Mouse (Mus musculus) megakaryocyte progenitor cell, adult 5-6 weeks (primary cell): ENCODE measurements around the gene Itgal. TPM values are rescaled to one million over a fixed set of nuclear protein-coding genes. Genes with fewer than 3 reads are reported as not detected.
"Not testable (repeated sequence)": the region's sequence is repeated elsewhere in the genome, so short reads cannot be mapped to it uniquely, and the experiment has no call there.

Source experiments
- ATAC-seq: replicated peaks from 2 replicates; pipeline ENCODE4 v1.8.0; 2016; ENCODE audit warnings: mild to moderate bottlenecking, moderate TSS enrichment, inconsistent platforms; ENCODE audit not compliant: poor library complexity
- total RNA-seq, 2 experiments: library from RNA; stranded (forward) in 1 of 2; stranded (reverse) in 1 of 2; fragments of 157-497, 149-512 nt in 1 of 2; fragments of 200-1000 nt in 1 of 2; gene quantifications; 2 replicates each; pipeline versions ENCODE4 v1.2.3 to v1.2.4; 2015 to 2017

Itgal gene
- total RNA-seq (2015) (50.3 and 53.6 TPM in 2 replicates), total RNA-seq (2017) (21.4 and 23.8 TPM in 2 replicates)

GRCm38 (mm10) chr7:127296098-127296497, at the start of gene Itgal:
Gene Itgal (plus strand): TSS chr7:127296260.
- ATAC-seq = peak; percentile 94

DNA sequence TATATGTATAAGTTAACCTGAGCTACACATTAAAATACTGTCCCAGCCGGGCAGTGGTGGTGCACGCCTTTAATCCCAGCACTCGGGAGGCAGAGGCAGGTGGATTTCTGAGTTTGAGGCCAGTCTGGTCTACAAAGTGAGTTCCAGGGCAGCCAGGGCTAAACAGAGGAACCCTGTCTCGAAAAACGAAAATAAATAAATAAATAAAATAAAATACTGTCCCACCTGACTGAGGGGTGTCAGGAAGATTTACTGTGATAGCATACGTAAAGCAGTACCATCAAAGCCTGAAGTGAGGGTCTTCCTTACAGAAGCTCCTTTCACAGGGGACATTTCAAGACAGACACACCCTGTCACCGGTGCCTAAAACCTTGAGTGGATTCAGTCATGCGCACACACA, 45.5 kb upstream of the Itgal start:
- not testable (repeated sequence) for ATAC-seq

DNA sequence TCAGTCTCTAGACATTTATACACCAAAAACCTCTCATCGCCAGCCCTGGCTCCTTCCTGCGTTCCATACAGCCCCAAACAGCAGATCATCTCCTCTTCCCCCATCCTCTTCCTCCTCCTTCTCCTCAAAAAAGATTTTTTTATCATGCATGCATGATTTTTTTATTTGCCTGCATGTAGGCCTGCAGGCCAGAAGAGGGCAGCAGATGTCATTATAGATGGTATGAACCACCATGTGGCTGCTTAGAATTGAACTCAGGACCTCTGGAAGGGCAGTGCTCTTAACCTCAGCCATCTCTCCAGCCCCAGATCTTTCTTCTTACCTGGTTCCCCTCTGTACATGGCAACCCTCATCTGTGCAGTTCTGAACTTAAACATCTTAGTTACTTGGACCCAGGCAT, 43.6 kb upstream of the Itgal start:
- peak; percentile 14; the same call in 1 of the 2 replicates for ATAC-seq

DNA sequence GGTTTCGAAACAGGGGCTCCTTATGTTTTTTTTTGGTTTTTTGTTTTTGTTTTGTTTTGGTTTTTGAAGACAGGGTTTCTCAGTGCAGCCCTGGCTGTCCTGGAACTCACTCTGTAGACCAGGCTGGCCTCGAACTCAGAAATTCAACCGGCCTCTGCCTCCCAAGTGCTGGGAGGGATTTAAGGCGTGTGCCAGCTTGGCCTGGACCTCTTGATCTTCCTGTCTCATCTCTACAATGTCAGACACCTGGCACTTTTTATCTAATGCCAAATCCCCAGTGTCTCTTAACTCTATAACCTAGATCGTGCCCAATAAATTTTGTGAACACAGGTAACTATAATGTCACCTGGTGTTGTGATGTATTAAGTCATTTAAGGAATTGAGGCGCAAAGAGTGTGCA, 42.7 kb upstream of the Itgal start:
- no peak for ATAC-seq

DNA sequence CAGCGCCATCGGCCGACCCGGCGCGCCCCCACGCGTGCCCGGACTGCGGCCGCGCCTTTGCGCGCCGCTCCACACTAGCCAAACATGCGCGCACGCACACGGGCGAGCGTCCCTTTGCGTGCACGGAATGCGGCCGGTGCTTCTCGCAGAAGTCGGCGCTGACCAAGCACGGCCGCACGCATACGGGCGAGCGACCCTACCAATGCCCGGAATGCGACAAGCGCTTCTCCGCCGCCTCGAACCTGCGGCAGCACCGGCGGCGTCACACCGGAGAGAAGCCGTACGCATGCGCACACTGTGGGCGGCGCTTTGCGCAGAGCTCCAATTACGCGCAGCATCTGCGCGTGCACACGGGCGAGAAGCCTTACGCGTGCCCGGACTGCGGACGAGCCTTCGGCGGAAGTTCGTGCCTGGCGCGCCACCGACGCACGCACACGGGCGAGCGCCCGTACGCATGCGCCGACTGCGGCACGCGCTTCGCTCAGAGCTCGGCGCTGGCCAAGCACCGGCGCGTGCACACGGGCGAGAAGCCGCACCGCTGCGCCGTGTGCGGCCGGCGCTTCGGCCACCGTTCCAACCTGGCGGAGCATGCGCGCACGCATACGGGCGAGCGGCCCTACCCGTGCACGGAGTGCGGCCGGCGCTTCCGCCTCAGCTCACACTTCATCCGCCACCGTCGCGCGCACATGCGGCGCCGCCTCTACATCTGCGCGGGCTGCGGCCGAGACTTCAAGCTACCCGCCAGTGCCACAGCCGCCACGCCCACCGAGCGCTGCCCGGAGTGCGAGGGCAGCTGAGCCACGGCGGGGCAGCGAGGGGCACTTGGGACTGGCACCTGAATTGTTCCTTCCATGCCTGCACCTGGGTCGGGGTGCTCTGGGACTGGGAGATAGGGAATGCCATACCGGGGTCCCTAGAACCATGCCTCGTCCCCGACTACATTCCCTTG, 42.0 kb upstream of the Itgal start:
- peak; percentile 77 for ATAC-seq

DNA sequence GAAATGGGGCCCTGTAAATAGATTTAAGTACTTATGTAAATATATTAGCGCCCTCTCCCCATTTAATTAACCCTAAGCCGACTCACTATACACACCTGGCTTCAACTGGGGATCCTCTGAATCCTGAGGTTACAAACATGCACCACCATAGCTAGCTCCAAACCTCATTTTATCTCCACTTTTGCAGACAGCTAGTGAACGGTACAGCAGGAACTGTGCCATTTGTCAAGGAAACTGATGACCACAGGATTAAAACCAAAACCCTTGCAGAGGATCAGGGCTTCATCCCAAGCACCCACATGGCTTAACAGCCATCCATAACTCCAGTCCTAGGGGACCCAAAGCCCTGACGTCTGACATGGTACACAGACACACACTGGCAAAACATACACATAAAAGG, 41.1 kb upstream of the Itgal start:
- ATAC-seq = no peak

DNA sequence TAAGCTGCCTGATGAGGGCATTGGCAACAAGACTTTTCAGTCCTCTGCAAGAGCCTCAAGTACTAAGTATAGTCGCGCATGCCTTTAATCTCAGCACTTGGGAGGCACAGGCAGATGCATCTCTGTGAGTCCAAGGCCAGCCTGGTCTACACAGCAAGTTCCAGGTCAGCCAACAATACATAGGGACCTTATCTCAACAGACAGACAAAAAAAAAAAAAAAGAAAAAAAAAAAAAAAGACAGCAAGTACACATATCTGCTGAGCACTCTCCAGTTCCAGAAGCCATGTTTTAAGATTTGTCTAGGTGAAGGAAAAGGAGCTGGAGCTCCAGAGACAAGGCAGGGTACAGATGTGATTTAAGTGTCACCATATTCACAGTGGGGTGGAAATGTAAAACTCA, 40.1 kb upstream of the Itgal start:
- no peak for ATAC-seq

GRCm38 (mm10) chr7:127256518-127256917, 39.5 kb upstream of the Itgal start:
- ATAC-seq = no peak

GRCm38 (mm10) chr7:127259186-127259905, 36.7 kb upstream of the Itgal start:
- ATAC-seq = no peak

- peak; percentile 84 for ATAC-seq
Measured at GRCm38 (mm10) chr7:127260309-127261111, 35.5 kb upstream of the Itgal start, which contains the start of gene Dctpp1. Gene Dctpp1 (minus strand): TSS chr7:127260709.

DNA sequence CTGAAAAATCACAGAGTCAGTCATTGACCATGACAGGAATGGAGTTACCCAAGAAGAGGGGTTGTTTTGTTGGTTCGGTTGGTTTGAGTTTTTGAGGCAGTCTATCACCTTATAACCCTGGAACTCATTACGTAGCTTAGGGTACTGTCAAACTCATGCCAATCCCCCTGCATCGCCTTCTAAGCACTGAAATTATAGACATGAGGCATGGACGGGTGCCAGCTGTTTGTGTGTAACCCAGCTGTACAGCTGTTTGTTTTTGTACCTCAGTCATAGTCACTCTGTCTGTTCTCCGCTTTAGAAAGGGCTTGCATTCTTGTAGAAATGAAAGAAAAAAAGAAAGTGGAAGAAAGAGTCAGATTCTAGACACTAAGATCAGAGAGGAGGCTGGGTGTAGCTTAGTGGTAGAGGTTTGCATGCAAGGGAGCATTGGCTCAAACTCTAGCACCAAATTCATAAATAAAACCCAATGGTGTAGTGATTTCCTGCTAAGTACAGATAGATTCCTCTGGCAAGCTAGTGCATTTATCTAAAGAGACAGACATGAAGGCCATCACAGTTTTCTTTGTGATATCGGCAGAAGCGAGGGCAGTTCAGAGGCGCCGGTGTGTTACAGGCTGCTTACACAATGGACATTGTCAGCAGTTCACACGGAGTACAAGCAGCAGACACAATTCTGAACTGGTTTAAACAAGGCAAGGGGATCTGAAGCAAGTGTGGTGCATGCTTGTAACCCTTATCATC, 33.7 kb upstream of the Itgal start:
- peak; percentile 33 for ATAC-seq

DNA sequence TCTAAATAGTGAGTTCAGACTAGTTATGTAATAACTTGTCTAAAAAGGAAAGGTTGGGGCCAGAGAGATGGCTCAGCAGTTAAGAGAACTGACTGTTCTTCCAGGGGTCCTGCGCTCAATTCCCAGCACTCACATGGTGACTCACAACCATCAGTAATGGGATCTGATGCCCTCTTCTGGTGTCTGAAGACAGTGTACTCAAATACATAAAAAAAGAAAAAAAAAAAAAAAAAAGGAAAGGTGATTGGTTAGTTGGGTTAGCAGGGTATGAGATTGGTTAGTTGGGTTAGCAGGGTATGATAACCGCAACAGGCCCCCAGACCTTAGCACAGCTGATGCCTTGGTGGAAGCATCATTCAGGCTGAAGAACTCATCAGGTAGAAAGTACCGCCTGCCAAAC, 32.5 kb upstream of the Itgal start:
- no peak for ATAC-seq

GRCm38 (mm10) chr7:127270256-127270655, 25.8 kb upstream of the Itgal start:
- peak; percentile 49 for ATAC-seq

DNA sequence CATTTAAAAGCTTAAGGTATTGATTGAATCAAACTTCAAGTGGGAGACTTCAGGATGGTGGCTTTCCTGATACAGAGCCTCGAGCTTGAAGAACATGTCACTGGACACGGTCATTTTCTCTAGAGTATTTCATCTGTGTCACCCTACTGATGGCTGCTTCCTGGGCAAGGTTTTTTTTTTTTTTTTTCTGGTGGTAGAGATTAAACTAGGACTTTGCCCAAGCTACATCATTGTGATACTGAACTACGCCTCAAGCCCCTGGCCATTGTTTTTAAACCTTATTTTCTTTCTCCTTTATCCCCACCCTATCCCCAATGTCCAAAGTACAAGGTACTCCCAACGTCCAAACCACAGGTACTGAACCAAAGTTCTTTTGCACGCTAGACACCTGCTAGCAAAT, 25.4 kb upstream of the Itgal start:
- no peak for ATAC-seq

GRCm38 (mm10) chr7:127271093-127271492, 25.0 kb upstream of the Itgal start:
- no peak for ATAC-seq

DNA sequence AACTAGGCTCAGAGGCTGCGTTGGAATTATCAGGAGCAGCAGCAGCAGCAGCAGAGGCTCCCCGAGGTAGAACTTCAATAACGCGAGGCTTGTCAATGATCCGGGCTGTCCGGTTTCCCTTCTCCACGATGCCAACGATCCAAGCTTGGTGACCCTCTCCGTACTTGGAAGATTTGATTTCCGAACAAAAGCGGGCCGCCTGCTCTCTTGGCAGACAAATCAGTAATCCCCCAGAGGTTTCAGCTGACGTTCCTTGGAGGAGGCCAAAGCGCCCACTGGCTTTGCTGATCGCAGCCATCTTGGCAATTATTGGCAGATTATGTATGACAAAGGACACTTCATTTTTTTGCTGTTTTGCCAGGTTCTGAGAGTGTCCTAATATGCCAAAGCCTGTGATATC, 23.5 kb upstream of the Itgal start:
- ATAC-seq = no peak

DNA sequence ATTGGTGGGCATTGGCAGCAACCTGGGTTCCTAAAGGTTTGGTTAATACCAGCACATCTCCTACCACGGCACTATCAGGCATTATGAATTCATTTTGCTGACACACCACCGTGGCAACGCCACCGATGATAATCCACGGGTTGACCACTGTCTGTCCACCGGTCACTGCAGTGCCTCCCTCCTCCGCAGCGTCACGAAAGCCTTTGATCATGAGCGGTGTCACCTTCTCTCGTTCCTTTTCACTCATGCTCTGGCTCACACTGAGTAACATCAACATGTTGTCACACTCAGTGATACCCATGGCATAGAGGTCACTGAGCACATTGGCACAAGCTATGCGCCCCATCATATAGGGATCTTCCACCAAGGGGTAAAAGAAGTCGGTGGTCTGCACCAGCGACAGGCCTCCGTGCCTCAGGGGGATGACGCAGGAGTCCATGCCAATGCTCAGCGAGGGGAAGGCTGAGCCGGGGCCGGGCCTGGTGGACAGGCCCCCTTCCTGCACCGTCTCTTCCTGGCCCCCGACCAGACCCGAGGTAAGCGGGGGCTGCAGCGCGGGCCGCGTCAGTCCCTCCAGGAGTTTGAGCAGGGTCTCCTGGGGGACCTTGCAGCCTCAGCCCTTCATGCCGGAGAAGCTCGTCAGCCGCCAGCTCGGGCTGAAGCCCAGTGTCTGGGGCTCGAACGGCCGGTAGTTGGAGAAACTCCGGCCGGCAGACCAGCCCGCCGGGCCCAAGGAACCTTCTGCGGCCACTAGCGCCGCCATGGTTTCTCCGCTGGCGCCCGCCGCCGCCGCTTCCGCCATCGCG, 22.7 kb upstream of the Itgal start:
- peak; percentile 10; the same call in 1 of the 2 replicates for ATAC-seq

DNA sequence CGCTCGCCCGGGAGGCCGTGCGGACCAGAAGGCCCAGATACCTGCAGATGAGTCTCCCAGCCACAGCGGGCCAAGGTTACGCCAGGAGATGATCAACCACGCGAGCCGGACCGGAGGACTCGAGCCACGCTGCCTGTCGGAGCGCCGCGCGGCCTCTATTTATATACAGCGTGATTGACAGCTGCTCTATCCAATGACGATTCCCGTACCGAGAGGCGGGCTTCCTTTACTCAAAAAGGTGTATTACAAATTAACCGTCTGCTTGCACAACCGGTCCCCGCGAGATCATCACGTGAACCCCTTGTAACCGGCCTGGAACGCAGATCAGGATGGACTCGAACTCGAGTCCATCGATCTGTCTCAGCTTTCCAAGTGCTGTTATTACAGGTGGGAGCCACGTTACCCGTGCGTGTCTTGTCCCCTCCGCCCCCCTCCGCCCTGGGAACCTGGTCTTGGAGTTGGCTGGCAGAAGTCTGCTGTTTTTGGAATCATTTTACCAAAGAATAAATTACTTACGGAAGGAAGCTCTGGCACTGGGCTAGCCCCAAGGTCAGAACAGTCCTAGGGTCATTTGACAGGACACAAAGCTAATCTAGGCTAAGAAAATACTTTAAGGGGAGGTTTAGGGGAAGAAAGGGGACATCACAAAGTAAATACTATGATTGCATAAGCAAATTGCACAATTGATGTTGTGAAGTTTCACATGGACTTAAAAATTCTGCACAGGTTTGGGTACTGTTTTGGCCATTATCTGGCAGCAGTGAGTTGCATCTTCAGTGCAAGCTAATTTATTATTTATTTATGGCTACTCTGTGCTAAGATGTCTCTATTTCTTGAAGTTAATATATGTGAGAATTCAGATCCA, 21.9 kb upstream of the Itgal start, which contains the start of gene Sephs2:
Gene Sephs2, minus strand, starts transcription at position 131 of the 865 bp plus-strand sequence.
- ATAC-seq = peak; percentile 83
